Mouse (Mus musculus) heart, adult 2 months (tissue): ENCODE results near the gene Scamp1.

Experiments used
- CTCF ChIP-seq: fragments of 200-600 bp; IDR thresholded peaks from 2 replicates; pipeline ENCODE4 v1.8.1; 2022; ENCODE audit warnings: antibody characterized with exemption, mild to moderate bottlenecking, moderate library complexity
- EP300 ChIP-seq: fragments of 200-500 bp; IDR thresholded peaks from 2 replicates; pipeline ENCODE4 v1.6.1; 2011; ENCODE audit warnings: low read depth, low read length, control low read depth; ENCODE audit not compliant: insufficient read depth

- TF ChIP-seq EP300 (no peak), CTCF (no peak)
Measured at GRCm38 (mm10) chr13:94263943-94264342, 21.7 kb downstream of the Scamp1 start.
